Mouse (Mus musculus) ES-CJ7 (cell line): Measurements from ENCODE around the gene Olfr1222.
"Not testable (repeated sequence)": the region's sequence is repeated elsewhere in the genome, so short reads cannot be mapped to it uniquely, and the experiment has no call there.

Source experiments
- DNase-seq: peaks from one replicate; pipeline ENCODE4 v3.0.0; 2011; ENCODE audit warnings: low read depth, low spot score

Olfr1222 gene

DNA sequence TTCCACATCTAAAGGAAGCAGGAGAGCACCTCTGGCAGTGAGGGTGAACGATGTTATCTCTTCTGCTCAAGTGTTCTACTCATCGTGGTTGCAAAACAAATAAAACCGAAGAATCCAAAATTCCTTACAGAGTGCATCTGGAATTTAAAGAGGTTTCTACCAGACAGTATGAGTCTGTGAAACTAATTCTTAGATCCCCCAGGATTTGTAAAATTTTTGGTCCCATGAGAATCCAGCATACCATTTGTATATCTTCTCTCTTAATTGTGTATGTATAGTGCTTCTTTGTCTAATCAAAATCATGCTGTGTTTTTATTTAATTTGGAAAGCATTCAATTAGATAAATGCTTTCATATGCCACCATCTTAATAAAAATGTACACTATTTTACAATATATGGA is at the start of gene Olfr1222:
Olfr1222 (minus strand) TSS at position 101 of the 400 bp plus-strand sequence.
- no peak for DNase-seq

GRCm38 (mm10) chr2:89174569-89174968 is 41.7 kb upstream of the Olfr1222 start, which contains the start of gene Olfr1225:
TSS of gene Olfr1225 (minus strand) at chr2:89174669.
- no peak for DNase-seq

GRCm38 (mm10) chr2:89164711-89165110 is 31.9 kb upstream of the Olfr1222 start:
- DNase-seq: not testable (repeated sequence)

DNA sequence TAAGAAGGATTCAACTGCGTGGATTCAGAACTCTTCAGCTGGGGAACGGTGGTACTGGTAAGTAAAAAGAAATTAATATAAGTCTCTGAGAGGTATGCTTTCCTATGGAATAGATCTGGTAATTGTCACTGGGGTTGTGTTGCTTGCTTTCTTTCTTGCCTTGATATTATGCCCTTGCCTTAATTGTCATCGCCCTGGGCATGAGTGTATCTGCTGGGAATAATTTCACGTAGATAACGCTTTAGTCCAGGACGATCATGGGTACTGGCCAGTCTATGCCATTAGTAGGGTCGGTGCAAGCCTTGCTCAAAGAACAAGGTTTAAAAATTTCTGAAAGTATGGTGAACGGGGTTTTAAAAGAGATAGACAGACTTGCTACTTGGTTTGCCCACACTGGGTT is 31.1 kb upstream of the Olfr1222 start, which contains the start of gene Olfr1224-ps1:
Olfr1224-ps1 (minus strand) TSS at position 101 of the 400 bp plus-strand sequence.
- DNase-seq: not testable (repeated sequence)

- no peak for DNase-seq
These were observed 18.6 kb upstream of the Olfr1222 start, which contains the start of gene Olfr1223 for GRCm38 (mm10) chr2:89151460-89151859. TSS of gene Olfr1223 (minus strand) at chr2:89151560.

- no peak for DNase-seq
These were observed 15.7 kb downstream of the Olfr1222 start, which contains the start of gene Olfr1221 for GRCm38 (mm10) chr2:89117183-89117582. TSS of gene Olfr1221 (minus strand) at chr2:89117283.

DNA sequence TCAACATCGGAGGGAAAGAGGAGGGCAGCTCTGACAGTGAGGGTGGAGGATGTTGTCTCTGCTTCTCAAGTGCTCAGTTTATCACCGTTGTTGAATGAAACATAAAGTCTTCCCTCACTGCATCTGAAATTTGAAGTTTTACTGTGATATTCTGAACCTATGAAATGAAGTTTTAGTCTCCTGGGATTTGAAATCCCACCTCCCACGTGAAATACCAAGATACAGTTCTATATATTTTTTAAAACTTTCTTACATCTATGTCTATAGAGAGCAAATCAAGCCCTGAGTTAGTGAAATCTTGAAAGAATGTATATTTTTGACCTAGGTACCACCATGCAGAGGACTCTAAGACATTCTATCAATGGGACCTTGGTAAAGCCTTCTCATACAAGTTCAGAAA is 26.1 kb downstream of the Olfr1222 start, which contains the start of gene Olfr1220:
Olfr1220 (minus strand) TSS at position 101 of the 400 bp plus-strand sequence.
- no peak for DNase-seq

GRCm38 (mm10) chr2:89105651-89106050 is 27.2 kb downstream of the Olfr1222 start:
- no peak for DNase-seq

DNA sequence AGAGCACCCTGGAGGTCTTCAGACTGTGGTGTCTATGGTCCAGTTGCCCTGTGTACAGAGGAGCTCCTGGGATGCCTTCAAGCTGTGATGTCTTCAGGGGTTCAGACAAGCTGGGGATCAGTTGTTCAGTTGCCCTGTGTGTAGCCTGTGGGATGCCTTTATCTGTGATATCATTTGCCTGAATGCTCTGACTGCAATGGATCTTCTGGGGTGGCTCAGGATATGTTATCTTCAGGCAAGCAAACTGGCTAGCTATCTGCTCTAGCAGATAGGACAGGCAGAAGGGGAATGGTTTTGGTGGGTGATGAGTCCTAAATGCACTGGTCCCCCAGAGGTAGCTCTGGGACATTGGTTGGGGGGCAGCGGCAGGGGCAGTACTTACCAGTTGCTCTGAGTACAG is 39.0 kb downstream of the Olfr1222 start:
- DNase-seq: no peak

DNA sequence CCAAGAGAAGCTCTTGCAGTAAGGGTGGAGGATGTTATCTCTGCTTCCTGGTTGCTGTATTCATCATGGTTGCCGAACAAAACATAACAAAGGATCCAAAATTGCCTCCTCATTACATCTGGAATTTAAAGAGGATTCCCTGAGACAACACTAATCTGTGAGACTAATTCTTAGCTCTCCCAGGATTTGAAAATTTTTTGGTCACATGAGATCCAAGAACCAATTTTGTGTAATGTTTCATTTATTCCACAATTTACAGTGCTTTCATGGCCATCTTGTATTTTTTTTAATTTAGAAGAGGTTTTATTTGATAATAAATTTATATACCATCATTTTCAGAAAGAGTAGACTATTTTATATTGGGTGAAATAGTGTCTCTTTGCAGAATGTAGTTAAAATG is 49.4 kb downstream of the Olfr1222 start, which contains the start of gene Olfr1219:
Olfr1219 (minus strand) TSS at position 101 of the 400 bp plus-strand sequence.
- no peak for DNase-seq

GRCm38 (mm10) chr2:89081487-89081886 is 51.4 kb downstream of the Olfr1222 start:
- no peak for DNase-seq
